Mouse (Mus musculus) olfactory bulb, adult 2 months (tissue): ENCODE measurements around the gene Serpinb3c. TPM values are rescaled to one million over a fixed set of nuclear protein-coding genes. Genes with fewer than 3 reads are reported as not detected.
"Not testable (repeated sequence)": the region's sequence is repeated elsewhere in the genome, so short reads cannot be mapped to it uniquely, and the experiment has no call there.

Source experiments
- H3K27ac ChIP-seq: fragments of 200-500 bp; 2 replicates; pipeline ENCODE4 v1.5.1; 2012; ENCODE audit warnings: low read depth, low read length; ENCODE audit not compliant: insufficient read depth
- H3K4me1 ChIP-seq: fragments of 200-500 bp; 2 replicates; pipeline ENCODE4 v1.6.1; 2012; ENCODE audit warnings: low read length; ENCODE audit not compliant: control insufficient read depth, insufficient read depth
- H3K4me3 ChIP-seq: fragments of 200-500 bp; 2 replicates; pipeline ENCODE4 v1.5.1; 2012; ENCODE audit warnings: mild to moderate bottlenecking, low read depth, low read length, moderate library complexity; ENCODE audit not compliant: insufficient read depth
- WGBS: fragments of 180-500 bp; shearing (Covaris S2); methylation state at CpG from one replicate; pipeline ENCODE4 v1.1.7; 2018; 5-methylcytosine and 5-hydroxymethylcytosine counted together
- polyA plus RNA-seq: library from polyadenylated mRNA; stranded (reverse); fragments of >200 nt; gene quantifications from 2 replicates; pipeline ENCODE4 v1.2.4, GENCODE M21; 2012; ENCODE audit warnings: low replicate concordance; ENCODE audit not compliant: missing spikeins, insufficient read depth, insufficient read length

The Serpinb3c gene
- not detected in 2 replicates for polyA plus RNA-seq

GRCm38 (mm10) chr1:107278261-107278660 is at the start of gene Serpinb3c, which contains the start of gene Serpinb3b:
TSS of gene Serpinb3c (minus strand) at chr1:107278371.
TSS of gene Serpinb3b (minus strand) at chr1:107278361.
- not testable (repeated sequence) for H3K27ac ChIP-seq, H3K4me3 ChIP-seq, H3K4me1 ChIP-seq

- 31% methylated on average over 3 of the region's 3 CpGs for WGBS
- H3K4me1 ChIP-seq, H3K27ac ChIP-seq, H3K4me3 ChIP-seq: not testable (repeated sequence)
Observed at GRCm38 (mm10) chr1:107243170-107243569, 35.0 kb downstream of the Serpinb3c start.

Other genes with a start within 250 kb of the Serpinb3c start
- gene Serpinb3a, start 226.1 kb downstream of the Serpinb3c start, polyA plus RNA-seq, result not detected in 2 replicates
- gene Serpinb3d, start 194.9 kb downstream of the Serpinb3c start, polyA plus RNA-seq, result not detected in 2 replicates
- not detected in 2 replicates for gene Serpinb3b, start within 50 bp of the Serpinb3c start, polyA plus RNA-seq
- gene Serpinb11, start 82.8 kb upstream of the Serpinb3c start, polyA plus RNA-seq, result not detected in 2 replicates
- not detected in 2 replicates for gene Serpinb7, start 121.3 kb upstream of the Serpinb3c start, polyA plus RNA-seq
- gene Serpinb2, start 233.1 kb upstream of the Serpinb3c start, polyA plus RNA-seq, result not detected in 2 replicates